Mouse (Mus musculus) liver, adult 2 months (tissue): Measurements from ENCODE around the gene Tet1. TPM values are rescaled to one million over a fixed set of nuclear protein-coding genes. Genes with fewer than 3 reads are reported as not detected.
A peak's percentile ranks its signal among the peaks of the same experiment; 100 is the strongest.
"Not testable (repeated sequence)": the region's sequence is repeated elsewhere in the genome, so short reads cannot be mapped to it uniquely, and the experiment has no call there.

ENCODE experiments used
- DNase-seq: peaks from one replicate; pipeline ENCODE4 v3.0.0-alpha.2; 2011; ENCODE audit warnings: low read depth, low spot score; ENCODE audit errors: extremely low read depth
- H3K27ac ChIP-seq: fragments of 200-500 bp; replicated peaks from 2 replicates; pipeline ENCODE4 v1.5.1; 2012; ENCODE audit warnings: low read depth, mild to moderate bottlenecking, control low read depth, inconsistent platforms, low read length; ENCODE audit not compliant: insufficient read depth
- H3K27me3 ChIP-seq: fragments of 200-500 bp; 2 replicates; pipeline ENCODE4 v1.6.1; 2012; ENCODE audit warnings: mild to moderate bottlenecking, moderate library complexity, low read length, inconsistent platforms; ENCODE audit not compliant: control insufficient read depth, insufficient read depth
- H3K36me3 ChIP-seq: fragments of 200-500 bp; 2 replicates; pipeline ENCODE4 v1.6.1; 2012; ENCODE audit warnings: low read length, inconsistent platforms; ENCODE audit not compliant: control insufficient read depth, insufficient read depth
- H3K4me1 ChIP-seq: fragments of 200-500 bp; 2 replicates; pipeline ENCODE4 v1.6.1; 2011; ENCODE audit warnings: low read length; ENCODE audit not compliant: control insufficient read depth, insufficient read depth
- H3K4me3 ChIP-seq: fragments of 200-500 bp; 2 replicates; pipeline ENCODE4 v1.5.1; 2011; ENCODE audit warnings: low read depth, mild to moderate bottlenecking, control low read depth, low read length, moderate library complexity; ENCODE audit not compliant: insufficient read depth
- H3K79me2 ChIP-seq: fragments of 200-500 bp; 2 replicates; pipeline ENCODE4 v1.6.1; 2012; ENCODE audit warnings: inconsistent platforms, mild to moderate bottlenecking, low read length, moderate library complexity; ENCODE audit not compliant: control insufficient read depth, insufficient read depth
- H3K9ac ChIP-seq: fragments of 200-500 bp; 2 replicates; pipeline ENCODE4 v1.6.1; 2012; ENCODE audit warnings: low read depth, mild to moderate bottlenecking, control low read depth, inconsistent platforms, low read length
- CTCF ChIP-seq: fragments of 200-500 bp; IDR thresholded peaks from 2 replicates; pipeline ENCODE4 v1.5.1; 2011; ENCODE audit warnings: low read depth, low read length, control low read depth
- POLR2A ChIP-seq: fragments of 200-500 bp; IDR thresholded peaks from 2 replicates; pipeline ENCODE4 v1.6.1; 2011; ENCODE audit warnings: low read length, control low read depth; ENCODE audit not compliant: insufficient read depth; ENCODE audit errors: extremely low read depth
- WGBS: fragments of 180-500 bp; shearing (Covaris S2); methylation state at CpG from one replicate; pipeline ENCODE4 v1.1.7; 2018; 5-methylcytosine and 5-hydroxymethylcytosine counted together
- polyA plus RNA-seq: library from polyadenylated mRNA; depleted of rRNA; stranded (reverse); fragments of >200 nt; gene quantifications from 2 replicates; pipeline ENCODE4 v1.2.3, GENCODE M21; 2012; rRNA removed
- total RNA-seq: library from RNA; depleted of rRNA; stranded (reverse); fragments of >200 nt; gene quantifications from 2 replicates; pipeline ENCODE4 v1.2.3, GENCODE M21; 2014; rRNA removed

The Tet1 gene
- total and polyA plus RNA-seq, 2 experiments = 0.05 to 0.18 TPM

GRCm38 (mm10) chr10:62794221-62794620 is 114.6 kb downstream of the Tet1 start:
- Histone ChIP-seq H3K36me3 (peaks cover 7% of the 10 kb centered on the region), H3K27ac (no peak overlapping the region), H3K79me2 (no peaks in the 10 kb centered on the region; the same call in 1 of the 2 replicates), H3K4me1 (peaks cover 3% of the 10 kb centered on the region), H3K27me3 (no peaks in the 10 kb centered on the region), H3K4me3 (no peak overlapping the region), H3K9ac (no peak overlapping the region)
- no peak for DNase-seq
- TF ChIP-seq POLR2A (no peak), CTCF (no peak)
- 97% methylated on average over 4 of the region's 4 CpGs for WGBS

DNA sequence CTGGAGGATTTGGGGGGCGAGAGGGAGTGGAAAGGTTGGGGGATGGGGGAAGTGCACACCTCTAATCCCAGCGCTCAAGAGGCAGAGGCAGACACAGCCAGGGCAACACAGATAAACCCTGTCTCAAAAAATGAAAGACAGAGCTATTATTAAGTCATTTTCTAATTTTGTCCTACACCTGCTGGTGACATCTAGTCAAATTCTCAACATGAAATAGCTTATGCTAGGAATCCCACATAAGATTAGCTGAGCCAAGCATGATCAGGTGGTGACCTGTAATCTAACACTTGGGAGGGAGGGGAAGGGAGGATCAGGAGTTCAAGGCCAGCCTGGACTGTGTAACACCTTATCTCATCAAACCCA is 115.7 kb downstream of the Tet1 start:
- H3K27me3 ChIP-seq = no peaks in the 10 kb centered on the region
- H3K36me3 ChIP-seq = peaks cover 16% of the 10 kb centered on the region
- 42% methylated on average over 2 of the region's 2 CpGs for whole genome bisulfite sequencing
- H3K27ac ChIP-seq = peak overlapping the region; percentile 77
- no peaks in the 10 kb centered on the region; the same call in 1 of the 2 replicates for H3K79me2 ChIP-seq
- no peak overlapping the region for H3K4me3 ChIP-seq
- TF ChIP-seq CTCF (no peak), POLR2A (no peak)
- peaks cover 3% of the 10 kb centered on the region for H3K4me1 ChIP-seq
- no peak overlapping the region; the same call in 1 of the 2 replicates for H3K9ac ChIP-seq
- DNase-seq = peak; percentile 55

GRCm38 (mm10) chr10:62792177-62793090 is 116.4 kb downstream of the Tet1 start, which contains the start of gene Ccar1:
TSS of gene Ccar1 (minus strand) at chr10:62792286.
- TF ChIP-seq CTCF (no peak), POLR2A (peak; percentile 78)
- Histone ChIP-seq H3K4me3 (peak within 1 kb of the TSS; percentile 85), H3K27ac (peak within 1 kb of the TSS; percentile 77), H3K4me1 (peaks cover 3% of the 10 kb centered on the region), H3K79me2 (no peaks in the 10 kb centered on the region; the same call in 1 of the 2 replicates), H3K36me3 (peaks cover 22% of the 10 kb centered on the region), H3K27me3 (no peaks in the 10 kb centered on the region), H3K9ac (peak within 1 kb of the TSS; percentile 95)
- 4% methylated on average over 55 of the region's 55 CpGs for WGBS
- peak; percentile 94 for DNase-seq

GRCm38 (mm10) chr10:62791251-62792176 is 117.3 kb downstream of the Tet1 start:
- Histone ChIP-seq H3K27ac (peak overlapping the region; percentile 71), H3K4me1 (peaks cover 3% of the 10 kb centered on the region), H3K4me3 (peak overlapping the region; percentile 85), H3K27me3 (no peaks in the 10 kb centered on the region), H3K79me2 (no peaks in the 10 kb centered on the region; the same call in 1 of the 2 replicates), H3K9ac (peak overlapping the region; percentile 95), H3K36me3 (peaks cover 31% of the 10 kb centered on the region)
- 1% methylated on average over 71 of the region's 78 CpGs for WGBS
- DNase-seq = peak; percentile 20
- TF ChIP-seq CTCF (no peak), POLR2A (no peak)

- H3K36me3 ChIP-seq = peaks cover 76% of the 10 kb centered on the region
- not testable (repeated sequence) for H3K4me3 ChIP-seq, H3K27ac ChIP-seq, H3K4me1 ChIP-seq, H3K9ac ChIP-seq, DNase-seq, H3K79me2 ChIP-seq, H3K27me3 ChIP-seq
- 81% methylated on average over 1 of the region's 1 CpGs for WGBS
Observed at GRCm38 (mm10) chr10:62781776-62782175, 127.0 kb downstream of the Tet1 start.

Other genes starting within 250 kb of the Tet1 start
- gene Stox1, start 182.9 kb downstream of the Tet1 start, total RNA-seq = 0.18 and 0.20 TPM in 2 replicates
- gene Stox1, start 182.9 kb downstream of the Tet1 start, polyA plus RNA-seq = 0.04 and 0.06 TPM in 2 replicates
- 23.0 and 28.3 TPM in 2 replicates for gene Ccar1, start 116.7 kb downstream of the Tet1 start, total RNA-seq
- gene Ccar1, start 116.7 kb downstream of the Tet1 start, polyA plus RNA-seq = 21.3 and 30.1 TPM in 2 replicates
- 41.8 and 42.8 TPM in 2 replicates for gene Slc25a16, start 11.6 kb upstream of the Tet1 start, total RNA-seq
- gene Slc25a16, start 11.6 kb upstream of the Tet1 start, polyA plus RNA-seq = 49.0 and 66.2 TPM in 2 replicates
- 6.4 and 11.2 TPM in 2 replicates for gene Dna2, start 38.0 kb upstream of the Tet1 start, total RNA-seq
- 4.9 and 6.5 TPM in 2 replicates for gene Dna2, start 38.0 kb upstream of the Tet1 start, polyA plus RNA-seq
- 2.9 and 3.8 TPM in 2 replicates for gene Rufy2, start 71.2 kb upstream of the Tet1 start, total RNA-seq
- 0.78 and 0.83 TPM in 2 replicates for gene Rufy2, start 71.2 kb upstream of the Tet1 start, polyA plus RNA-seq
- 12.9 and 14.4 TPM in 2 replicates for gene Hnrnph3, start 115.2 kb upstream of the Tet1 start, total RNA-seq
- 3.9 and 4.5 TPM in 2 replicates for gene Hnrnph3, start 115.2 kb upstream of the Tet1 start, polyA plus RNA-seq
- 115 and 119 TPM in 2 replicates for gene Pbld2, start 115.3 kb upstream of the Tet1 start, total RNA-seq
- 90.8 and 106 TPM in 2 replicates for gene Pbld2, start 115.3 kb upstream of the Tet1 start, polyA plus RNA-seq
- gene Pbld1, start 151.2 kb upstream of the Tet1 start, total RNA-seq = 226 and 238 TPM in 2 replicates
- 166 and 174 TPM in 2 replicates for gene Pbld1, start 151.2 kb upstream of the Tet1 start, polyA plus RNA-seq
- gene Atoh7, start 190.7 kb upstream of the Tet1 start, total RNA-seq = not detected in 2 replicates
- gene Atoh7, start 190.7 kb upstream of the Tet1 start, polyA plus RNA-seq = not detected in 2 replicates